Mouse (Mus musculus) c-Kit-positive CD71-negative TER-119-negative erythroid progenitor cells, embryonic 14.5 days (primary cell): Measurements from ENCODE around the gene Olfr115.

Experiments
- DNase-seq: peaks from one replicate; pipeline ENCODE4 v3.0.0-alpha.2; 2013; ENCODE audit warnings: low read depth

Olfr115 gene

GRCm38 (mm10) chr17:37627009-37627408 is at the start of gene Olfr115, which contains the start of gene Olfr116:
Olfr115 (minus strand) TSS chr17:37627109.
Olfr116 (minus strand) TSS chr17:37627199.
- no peak for DNase-seq

DNA sequence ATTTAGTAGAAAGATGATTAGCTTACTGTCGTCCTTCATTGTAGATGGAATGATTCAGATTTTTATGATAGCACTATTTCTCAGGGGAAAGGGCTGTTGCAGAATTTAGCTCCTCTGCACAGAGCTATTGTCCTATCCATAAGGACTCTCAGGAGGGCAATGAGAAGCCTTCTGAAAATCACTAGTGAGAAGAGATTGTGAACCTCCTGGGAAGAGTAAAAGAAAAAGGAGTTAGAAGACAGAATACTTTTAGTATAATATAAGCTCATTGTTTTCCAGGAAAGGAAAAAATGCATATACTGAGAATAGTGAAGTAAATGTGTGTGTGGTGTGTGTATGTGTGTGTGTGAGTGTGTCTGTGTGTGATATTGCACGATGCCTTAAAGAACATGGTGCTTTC is 39.8 kb upstream of the Olfr115 start, which contains the start of gene Olfr118:
Olfr118 (plus strand) TSS at position 301 of the 400 bp plus-strand sequence.
- no peak for DNase-seq

GRCm38 (mm10) chr17:37663682-37664081 is 36.8 kb upstream of the Olfr115 start, which contains the start of gene Olfr117:
Olfr117 (minus strand) TSS chr17:37663782.
- no peak for DNase-seq

DNA sequence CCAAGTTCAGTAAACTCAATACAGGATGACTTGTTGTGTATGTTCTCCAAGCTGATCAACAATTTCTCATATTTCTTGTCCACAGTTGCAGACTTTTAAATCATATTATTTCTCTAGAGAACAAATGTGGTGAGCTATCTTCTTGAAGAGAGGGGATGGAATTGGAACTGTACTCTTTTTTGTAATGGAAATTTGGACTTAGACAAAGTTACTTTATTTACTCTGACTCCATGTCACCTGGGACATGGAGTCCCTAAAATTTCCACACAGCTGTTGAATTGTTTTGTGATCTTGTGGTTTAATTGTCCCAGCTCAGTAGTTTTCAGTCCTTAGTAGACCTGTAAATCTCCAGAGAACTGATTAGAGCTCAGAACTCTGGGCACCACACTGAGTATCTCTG is 34.3 kb downstream of the Olfr115 start, which contains the start of gene Olfr114:
Olfr114 (minus strand) TSS at position 101 of the 400 bp plus-strand sequence.
- no peak for DNase-seq

DNA sequence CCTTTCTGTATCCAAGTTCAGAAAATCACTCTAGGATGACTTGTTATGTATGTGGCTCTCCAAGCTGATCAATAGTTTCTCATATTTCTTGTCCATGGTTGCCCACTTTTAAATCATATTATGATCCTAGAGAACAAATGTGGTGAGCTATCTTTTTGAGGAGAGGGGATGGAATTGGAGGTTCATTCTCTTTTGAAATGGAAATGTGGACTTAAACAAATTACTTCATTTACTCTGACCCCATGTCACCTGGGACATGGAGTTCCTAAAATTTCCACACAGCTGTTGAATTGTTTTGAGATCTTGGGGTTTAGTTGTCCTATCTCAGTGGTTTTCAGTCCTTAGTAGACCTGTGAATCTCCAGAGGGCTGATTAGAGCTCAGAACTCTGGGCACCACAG is 49.3 kb downstream of the Olfr115 start, which contains the start of gene Olfr113:
Olfr113 (minus strand) TSS at position 101 of the 400 bp plus-strand sequence.
- no peak for DNase-seq

- no peak for DNase-seq
Observed at GRCm38 (mm10) chr17:37569351-37569750, 57.6 kb downstream of the Olfr115 start, which contains the start of gene Olfr112. Olfr112 (minus strand) TSS chr17:37569451.
